Comparison of ENCODE assay signal across 11 mouse cellular contexts in the genomic region with DNA sequence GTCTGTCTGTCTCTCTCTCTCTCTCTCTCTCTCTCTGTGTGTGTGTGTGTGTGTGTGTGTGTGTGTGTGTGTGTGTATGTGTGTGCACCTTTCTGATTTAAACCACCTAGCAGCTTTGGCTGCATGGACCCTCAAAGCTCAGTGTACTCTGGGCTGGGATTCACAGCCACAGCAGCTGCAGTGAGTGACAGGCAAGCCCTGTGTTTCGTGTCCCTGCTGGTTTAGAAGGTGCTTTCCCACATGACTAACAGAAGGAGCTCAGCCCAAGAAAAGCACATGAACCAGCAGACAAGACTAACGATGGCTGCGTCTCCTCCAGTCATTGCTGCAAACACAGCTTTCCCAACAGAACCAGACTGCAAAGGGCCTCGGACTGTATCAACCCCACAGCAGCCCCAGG. TPM values are rescaled to one million over a fixed set of nuclear protein-coding genes. Genes with fewer than 3 reads are reported as not detected.
"Had no signal": no experiment of that assay in that cellular context is flagged by ENCODE, and none has a peak within 500 bp of the region (broad histone marks: within the 10 kb centered on the region; RNA-seq: fewer than 3 reads in every experiment).

No protein-coding gene starts in this region.

- H3K9me3 ChIP-seq: limb, embryonic 13.5 days; midbrain, embryonic 12.5 days; neural tube, embryonic 15.5 days had no signal

- H3K27me3 ChIP-seq: midbrain, embryonic 12.5 days; neural tube, embryonic 15.5 days had no signal

- H3K36me3 ChIP-seq: limb, embryonic 13.5 days; midbrain, embryonic 12.5 days; neural tube, embryonic 15.5 days had no signal

- H3K4me2 ChIP-seq: limb, embryonic 13.5 days; midbrain, embryonic 12.5 days; neural tube, embryonic 15.5 days had no signal

- H3K9ac ChIP-seq: limb, embryonic 13.5 days; liver, embryonic 14.5 days; midbrain, embryonic 12.5 days; neural tube, embryonic 15.5 days had no signal

- H3K27ac ChIP-seq: limb, embryonic 13.5 days; liver, embryonic 14.5 days; midbrain, embryonic 12.5 days; neural tube, embryonic 15.5 days; stomach, postnatal 0 days had no signal

- H3K4me1 ChIP-seq: midbrain, embryonic 12.5 days; neural tube, embryonic 15.5 days had no signal

- H3K4me3 ChIP-seq: limb, embryonic 13.5 days; midbrain, embryonic 12.5 days; neural tube, embryonic 15.5 days had no signal

- DNase-seq: kidney, postnatal 14 days; left cerebral cortex, postnatal 4 days; lung, adult 18-20 months; thymus, adult 18-20 months; thymus, postnatal 14 days had no signal

RNA-seq across cellular contexts. Expression of a gene that starts 9.2 kb away (rescaled TPM):
- polyA plus RNA-seq: liver, adult 2 months had no signal
